Mouse (Mus musculus) E14TG2a.4 (cell line): Measurements from ENCODE around the gene Deup1.

Experiments used
- CTCF ChIP-seq: conservative IDR thresholded peaks from 2 replicates; pipeline ENCODE4 v1.5.1; 2014; ENCODE audit warnings: low read length
- NANOG ChIP-seq: IDR thresholded peaks from 2 replicates; pipeline ENCODE4 v1.6.1; 2014; ENCODE audit warnings: borderline replicate concordance, low read length, mixed read lengths

GRCm38 (mm10) chr9:15531204-15531603 lies 96.5 kb downstream of the Deup1 start:
- TF ChIP-seq CTCF (no peak), NANOG (no peak)
